Mouse (Mus musculus) gastrocnemius, adult 8-10 months (tissue): ENCODE results near the gene Elmo1. TPM values are rescaled to one million over a fixed set of nuclear protein-coding genes. Genes with fewer than 3 reads are reported as not detected.

Source experiments
- DNase-seq, 2 experiments: peaks; one replicate each; pipeline ENCODE4 v3.0.0; 2022; ENCODE audit warnings: low spot score in 2 of 2
- total RNA-seq, 4 experiments: library from RNA; stranded (reverse); gene quantifications; 2 replicates each; pipeline ENCODE4 v1.2.4; 2022

The Elmo1 gene
- 1 to 10 TPM; 1.3 to 3.7 (median 2.4) TPM for total RNA-seq

- DNase-seq, result peak; percentile 36 to 48
These were observed at the start of gene Elmo1 for GRCm38 (mm10) chr13:20090133-20090710. Gene Elmo1, plus strand, starts transcription at chr13:20090596.

- no peak for DNase-seq
These were observed 49.1 kb upstream of the Elmo1 start for GRCm38 (mm10) chr13:20041169-20041830.

GRCm38 (mm10) chr13:20042856-20043255 is 47.5 kb upstream of the Elmo1 start:
- no peak for DNase-seq

GRCm38 (mm10) chr13:20045350-20045749 is 45.0 kb upstream of the Elmo1 start:
- DNase-seq, result no peak

GRCm38 (mm10) chr13:20045836-20046235 is 44.6 kb upstream of the Elmo1 start:
- no peak for DNase-seq

GRCm38 (mm10) chr13:20046406-20046805 is 44.0 kb upstream of the Elmo1 start:
- no peak for DNase-seq

- no peak for DNase-seq
These were observed 42.2 kb upstream of the Elmo1 start for GRCm38 (mm10) chr13:20047926-20048836.

GRCm38 (mm10) chr13:20048837-20049160 is 41.6 kb upstream of the Elmo1 start:
- DNase-seq, result no peak

- DNase-seq, result no peak
These were observed 40.7 kb upstream of the Elmo1 start for GRCm38 (mm10) chr13:20049654-20050053.

- no peak for DNase-seq
These were observed 40.2 kb upstream of the Elmo1 start for GRCm38 (mm10) chr13:20050149-20050548.

- DNase-seq, result no peak
These were observed 32.5 kb upstream of the Elmo1 start for GRCm38 (mm10) chr13:20057926-20058325.

- no peak for DNase-seq
These were observed 29.4 kb upstream of the Elmo1 start for GRCm38 (mm10) chr13:20061031-20061430.

GRCm38 (mm10) chr13:20063331-20063730 is 27.1 kb upstream of the Elmo1 start:
- DNase-seq, result no peak

GRCm38 (mm10) chr13:20072043-20072442 is 18.4 kb upstream of the Elmo1 start:
- no peak for DNase-seq

GRCm38 (mm10) chr13:20072994-20073393 is 17.4 kb upstream of the Elmo1 start:
- DNase-seq, result no peak

- no peak for DNase-seq
These were observed 13.9 kb upstream of the Elmo1 start for GRCm38 (mm10) chr13:20076521-20076920.

GRCm38 (mm10) chr13:20077237-20077636 is 13.2 kb upstream of the Elmo1 start:
- no peak for DNase-seq

- DNase-seq, result peak in 1 of 2 experiments; percentile 17
These were observed 561 bp downstream of the Elmo1 start for GRCm38 (mm10) chr13:20090711-20091603.

GRCm38 (mm10) chr13:20091604-20091926 is 1.2 kb downstream of the Elmo1 start:
- no peak for DNase-seq

- DNase-seq, result no peak
These were observed 1.9 kb downstream of the Elmo1 start for GRCm38 (mm10) chr13:20092301-20092700.

- no peak for DNase-seq
These were observed 3.1 kb downstream of the Elmo1 start for GRCm38 (mm10) chr13:20093307-20094045.
